Mouse (Mus musculus): ENCODE results near the gene Gm9918. TPM values are rescaled to one million over a fixed set of nuclear protein-coding genes. Genes with fewer than 3 reads are reported as not detected.
"Not testable (repeated sequence)": the region's sequence is repeated elsewhere in the genome, so short reads cannot be mapped to it uniquely, and the experiment has no call there.

The Gm9918 gene
- not detected for total RNA-seq (2018; cell fraction: chromatin; rRNA removed)
- not detected for total RNA-seq (2018; cell fraction: cytosol; rRNA removed)
- total RNA-seq (2018; cell fraction: nucleus; rRNA removed), result not detected
- polyA plus RNA-seq (2018), result not detected in 3 replicates

- 92% methylated on average over 19 of the region's 21 CpGs for WGBS (ENCODE audit: missing documents)
- H3K4me3 ChIP-seq (ENCODE audit: inconsistent target), result no peak within 1 kb of the TSS
Observed at GRCm38 (mm10) chr15:102270274-102270960, at the start of gene Gm9918. TSS of gene Gm9918 (plus strand) at chr15:102270563.

GRCm38 (mm10) chr15:102222386-102222785 lies 48.0 kb upstream of the Gm9918 start:
- 89% methylated on average over 9 of the region's 10 CpGs for WGBS (ENCODE audit: missing documents)

More at GRCm38 (mm10) chr15:102270274-102270960, at the start of gene Gm9918:
- Histone ChIP-seq H3K79me2 (ENCODE audit: inconsistent target) (no peaks in the 10 kb centered on the region), H3K27ac (no peak within 1 kb of the TSS), H3K36me3 (ENCODE audit: inconsistent target) (no peaks in the 10 kb centered on the region)

GRCm38 (mm10) chr15:102224186-102224991 lies 46.0 kb upstream of the Gm9918 start:
- Histone ChIP-seq H3K79me2 (ENCODE audit: inconsistent target) (peaks cover 16% of the 10 kb centered on the region), H3K27ac (no peak overlapping the region), H3K4me3 (ENCODE audit: inconsistent target) (peak overlapping the region; percentile 6; the same call in 1 of the 2 replicates), H3K36me3 (ENCODE audit: inconsistent target) (no peaks in the 10 kb centered on the region)
- 14% methylated on average over 43 of the region's 43 CpGs for WGBS (ENCODE audit: missing documents)

More at GRCm38 (mm10) chr15:102222386-102222785, 48.0 kb upstream of the Gm9918 start:
- no peaks in the 10 kb centered on the region for H3K36me3 ChIP-seq (ENCODE audit: inconsistent target)
- H3K4me3 ChIP-seq (ENCODE audit: inconsistent target), result no peak overlapping the region
- no peaks in the 10 kb centered on the region for H3K79me2 ChIP-seq (ENCODE audit: inconsistent target)
- no peak overlapping the region for H3K27ac ChIP-seq

- Histone ChIP-seq H3K27ac (no peak overlapping the region), H3K4me3 (ENCODE audit: inconsistent target) (peak overlapping the region; percentile 6; the same call in 1 of the 2 replicates)
- WGBS (ENCODE audit: missing documents), result 5% methylated on average over 20 of the region's 21 CpGs
Observed at GRCm38 (mm10) chr15:102224992-102225617, 45.3 kb upstream of the Gm9918 start.

GRCm38 (mm10) chr15:102225619-102226018 lies 44.7 kb upstream of the Gm9918 start:
- H3K79me2 ChIP-seq (ENCODE audit: inconsistent target), result peaks cover 28% of the 10 kb centered on the region
- not testable (repeated sequence) for H3K36me3 ChIP-seq (ENCODE audit: inconsistent target); H3K27ac ChIP-seq; H3K4me3 ChIP-seq (ENCODE audit: inconsistent target)
- 14% methylated on average over 3 of the region's 6 CpGs for WGBS (ENCODE audit: missing documents)

More at GRCm38 (mm10) chr15:102224992-102225617, 45.3 kb upstream of the Gm9918 start:
- no peaks in the 10 kb centered on the region for H3K36me3 ChIP-seq (ENCODE audit: inconsistent target)
- H3K79me2 ChIP-seq (ENCODE audit: inconsistent target), result peaks cover 23% of the 10 kb centered on the region

- WGBS (ENCODE audit: missing documents), result 68% methylated on average over 17 of the region's 17 CpGs
- Histone ChIP-seq H3K36me3 (ENCODE audit: inconsistent target) (no peaks in the 10 kb centered on the region), H3K79me2 (ENCODE audit: inconsistent target) (peaks cover 29% of the 10 kb centered on the region), H3K4me3 (ENCODE audit: inconsistent target) (peak overlapping the region; percentile 6; the same call in 1 of the 2 replicates), H3K27ac (peak overlapping the region; percentile 28; the same call in 1 of the 2 replicates)
Observed at GRCm38 (mm10) chr15:102230408-102231321, 39.7 kb upstream of the Gm9918 start.

GRCm38 (mm10) chr15:102231748-102232147 lies 38.6 kb upstream of the Gm9918 start, which contains the start of gene Itgb7:
TSS of gene Itgb7 (minus strand) at chr15:102231944.
- WGBS (ENCODE audit: missing documents), result 10% methylated on average over 6 of the region's 6 CpGs
- Histone ChIP-seq H3K36me3 (ENCODE audit: inconsistent target) (no peaks in the 10 kb centered on the region), H3K4me3 (ENCODE audit: inconsistent target) (peak within 1 kb of the TSS; percentile 6; the same call in 1 of the 2 replicates), H3K79me2 (ENCODE audit: inconsistent target) (peaks cover 29% of the 10 kb centered on the region), H3K27ac (peak within 1 kb of the TSS; percentile 28; the same call in 1 of the 2 replicates)

- no peak overlapping the region for H3K27ac ChIP-seq
- H3K79me2 ChIP-seq (ENCODE audit: inconsistent target), result peaks cover 27% of the 10 kb centered on the region
- 75% methylated on average over 7 of the region's 7 CpGs for WGBS (ENCODE audit: missing documents)
- no peaks in the 10 kb centered on the region for H3K36me3 ChIP-seq (ENCODE audit: inconsistent target)
- H3K4me3 ChIP-seq (ENCODE audit: inconsistent target), result no peak overlapping the region
Observed at GRCm38 (mm10) chr15:102232764-102233163, 37.6 kb upstream of the Gm9918 start.

- 8% methylated on average over 2 of the region's 2 CpGs for WGBS (ENCODE audit: missing documents)
- Histone ChIP-seq H3K36me3 (ENCODE audit: inconsistent target) (0 out of 2 replicates have a peak, but pooled peaks cover 6% of the 10 kb centered on the region), H3K79me2 (ENCODE audit: inconsistent target) (peaks cover 18% of the 10 kb centered on the region), H3K4me3 (ENCODE audit: inconsistent target) (no peak overlapping the region), H3K27ac (0 out of 2 replicates have a peak overlapping the region, but pooled peaks have one; percentile 22)
Observed at GRCm38 (mm10) chr15:102233896-102234295, 36.5 kb upstream of the Gm9918 start.

GRCm38 (mm10) chr15:102235371-102236027 lies 34.9 kb upstream of the Gm9918 start:
- peaks cover 2% of the 10 kb centered on the region; the same call in 1 of the 2 replicates for H3K79me2 ChIP-seq (ENCODE audit: inconsistent target)
- H3K4me3 ChIP-seq (ENCODE audit: inconsistent target), result no peak overlapping the region
- H3K27ac ChIP-seq, result no peak overlapping the region
- 39% methylated on average over 21 of the region's 21 CpGs for WGBS (ENCODE audit: missing documents)
- peaks cover 14% of the 10 kb centered on the region; the same call in 1 of the 2 replicates for H3K36me3 ChIP-seq (ENCODE audit: inconsistent target)

GRCm38 (mm10) chr15:102238543-102239259 lies 31.7 kb upstream of the Gm9918 start:
- Histone ChIP-seq H3K27ac (no peak overlapping the region), H3K79me2 (ENCODE audit: inconsistent target) (peaks cover 23% of the 10 kb centered on the region; the same call in 1 of the 2 replicates), H3K36me3 (ENCODE audit: inconsistent target) (peaks cover 14% of the 10 kb centered on the region; the same call in 1 of the 2 replicates), H3K4me3 (ENCODE audit: inconsistent target) (no peak overlapping the region)
- WGBS (ENCODE audit: missing documents), result 92% methylated on average over 14 of the region's 14 CpGs

- Histone ChIP-seq H3K4me3 (ENCODE audit: inconsistent target) (no peak overlapping the region), H3K36me3 (ENCODE audit: inconsistent target) (peaks cover 14% of the 10 kb centered on the region; the same call in 1 of the 2 replicates), H3K27ac (no peak overlapping the region), H3K79me2 (ENCODE audit: inconsistent target) (peaks cover 23% of the 10 kb centered on the region; the same call in 1 of the 2 replicates)
- WGBS (ENCODE audit: missing documents), result 39% methylated on average over 7 of the region's 9 CpGs
Observed at GRCm38 (mm10) chr15:102239260-102239590, 31.1 kb upstream of the Gm9918 start.

Measured in macrophage (primary cell).